Mouse (Mus musculus) cerebellum, adult 2 months (tissue): Measurements from ENCODE around the gene Kalrn. TPM values are rescaled to one million over a fixed set of nuclear protein-coding genes. Genes with fewer than 3 reads are reported as not detected.

Experiments used
- DNase-seq, 2 experiments: peaks; one replicate each; pipeline ENCODE4 v3.0.0; 2021
- H3K27ac ChIP-seq: fragments of 200-500 bp; 2 replicates; pipeline ENCODE4 v1.5.1; 2012; ENCODE audit warnings: low read length, control low read depth, inconsistent platforms; ENCODE audit not compliant: insufficient read depth
- H3K27me3 ChIP-seq: fragments of 200-500 bp; 2 replicates; pipeline ENCODE4 v1.6.1; 2012; ENCODE audit warnings: inconsistent platforms, mild to moderate bottlenecking, low read length, moderate library complexity; ENCODE audit not compliant: control insufficient read depth, insufficient read depth
- H3K4me1 ChIP-seq: fragments of 200-500 bp; 2 replicates; pipeline ENCODE4 v1.6.1; 2011; ENCODE audit warnings: low read length; ENCODE audit not compliant: control insufficient read depth, insufficient read depth
- H3K4me3 ChIP-seq: fragments of 200-500 bp; replicated peaks from 2 replicates; pipeline ENCODE3; 2011; ENCODE audit warnings: mild to moderate bottlenecking, low read depth, low read length, control low read depth; ENCODE audit not compliant: insufficient read depth
- CTCF ChIP-seq: fragments of 200-500 bp; IDR thresholded peaks from 2 replicates; pipeline ENCODE4 v1.5.1; 2011; ENCODE audit warnings: low read depth, mild to moderate bottlenecking, control low read depth, low read length, moderate library complexity, borderline replicate concordance; ENCODE audit not compliant: insufficient read depth
- POLR2A ChIP-seq: fragments of 200-500 bp; IDR thresholded peaks from 2 replicates; pipeline ENCODE4 v1.6.1; 2011; ENCODE audit warnings: low read length, control low read depth, borderline replicate concordance; ENCODE audit not compliant: insufficient read depth
- WGBS: fragments of 180-500 bp; shearing (Covaris S2); methylation state at CpG from one replicate; pipeline ENCODE4 v1.1.7; 2018; 5-methylcytosine and 5-hydroxymethylcytosine counted together
- polyA plus RNA-seq: library from polyadenylated mRNA; depleted of rRNA; stranded (reverse); fragments of >200 nt; gene quantifications from 2 replicates; pipeline ENCODE4 v1.2.3, GENCODE M21; 2012

Gene Kalrn
- polyA plus RNA-seq, 1 experiment: 17.9 TPM

DNA sequence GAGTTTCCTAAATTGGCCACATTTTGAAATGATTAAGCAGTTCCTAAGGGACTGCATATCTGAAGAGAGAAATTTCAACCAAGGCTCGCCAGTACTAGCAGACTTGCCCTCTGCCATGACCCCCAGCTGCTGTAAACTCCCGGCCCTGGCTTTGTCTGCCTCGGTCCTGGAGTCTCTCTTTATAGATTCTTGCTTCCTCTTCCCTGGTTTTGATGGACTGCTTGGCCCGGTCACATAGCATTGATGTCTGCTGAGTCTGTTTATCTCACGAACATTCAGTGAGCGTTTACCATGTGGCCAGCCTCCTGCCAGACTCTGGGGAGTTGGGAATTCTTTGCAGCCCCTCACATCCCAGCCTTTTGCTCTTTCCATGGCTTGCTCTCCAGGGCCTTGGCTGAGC, 628.6 kb downstream of the Kalrn start:
- peaks cover 51% of the 10 kb centered on the region for H3K4me1 ChIP-seq
- no peak for TF ChIP-seq POLR2A
- TF ChIP-seq CTCF: no peak
- WGBS: 87% methylated on average over 6 of the region's 6 CpGs
- no peaks in the 10 kb centered on the region for H3K27me3 ChIP-seq
- no peak overlapping the region for H3K27ac ChIP-seq
- no peak overlapping the region for H3K4me3 ChIP-seq
- DNase-seq: no peak

DNA sequence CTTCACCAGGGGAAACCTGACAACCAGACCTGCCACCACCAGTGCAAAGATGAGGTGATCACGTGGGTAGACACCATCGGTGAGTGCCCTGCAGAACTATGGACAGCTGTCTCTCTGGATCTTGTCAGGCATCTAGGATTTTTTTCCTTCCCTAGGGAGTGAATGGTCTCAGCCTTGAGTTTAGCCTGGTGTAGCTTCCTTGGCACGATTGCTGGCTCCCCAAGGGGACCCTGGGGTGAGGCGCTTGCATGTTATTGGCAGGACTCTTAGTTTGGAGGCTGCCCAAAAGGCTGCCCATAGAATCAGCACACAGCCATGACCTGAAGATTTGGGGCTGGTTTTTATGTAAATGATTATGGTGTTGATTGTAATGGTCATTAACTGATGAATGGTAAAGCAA, 629.2 kb downstream of the Kalrn start:
- WGBS: 19% methylated on average over 4 of the region's 4 CpGs
- H3K4me3 ChIP-seq: no peak overlapping the region
- no peak for TF ChIP-seq POLR2A
- TF ChIP-seq CTCF: no peak
- no peak overlapping the region for H3K27ac ChIP-seq
- no peaks in the 10 kb centered on the region for H3K27me3 ChIP-seq
- DNase-seq: peak in 1 of 2 experiments; percentile 60
- peaks cover 58% of the 10 kb centered on the region for H3K4me1 ChIP-seq

GRCm38 (mm10) chr16:33943388-33943787, 629.9 kb downstream of the Kalrn start:
- Histone ChIP-seq H3K27me3 (no peaks in the 10 kb centered on the region), H3K4me3 (no peak overlapping the region), H3K27ac (no peak overlapping the region), H3K4me1 (peaks cover 65% of the 10 kb centered on the region)
- TF ChIP-seq POLR2A (no peak), CTCF (no peak)
- WGBS: 92% methylated on average over 6 of the region's 6 CpGs
- DNase-seq: no peak

- peaks cover 67% of the 10 kb centered on the region for H3K4me1 ChIP-seq
- H3K27ac ChIP-seq: no peak overlapping the region
- H3K4me3 ChIP-seq: no peak overlapping the region
- TF ChIP-seq CTCF: no peak
- TF ChIP-seq POLR2A: no peak
- H3K27me3 ChIP-seq: no peaks in the 10 kb centered on the region
- DNase-seq: no peak
- 73% methylated on average over 11 of the region's 11 CpGs for WGBS
Measured at GRCm38 (mm10) chr16:33942341-33942740, 631.0 kb downstream of the Kalrn start.

DNA sequence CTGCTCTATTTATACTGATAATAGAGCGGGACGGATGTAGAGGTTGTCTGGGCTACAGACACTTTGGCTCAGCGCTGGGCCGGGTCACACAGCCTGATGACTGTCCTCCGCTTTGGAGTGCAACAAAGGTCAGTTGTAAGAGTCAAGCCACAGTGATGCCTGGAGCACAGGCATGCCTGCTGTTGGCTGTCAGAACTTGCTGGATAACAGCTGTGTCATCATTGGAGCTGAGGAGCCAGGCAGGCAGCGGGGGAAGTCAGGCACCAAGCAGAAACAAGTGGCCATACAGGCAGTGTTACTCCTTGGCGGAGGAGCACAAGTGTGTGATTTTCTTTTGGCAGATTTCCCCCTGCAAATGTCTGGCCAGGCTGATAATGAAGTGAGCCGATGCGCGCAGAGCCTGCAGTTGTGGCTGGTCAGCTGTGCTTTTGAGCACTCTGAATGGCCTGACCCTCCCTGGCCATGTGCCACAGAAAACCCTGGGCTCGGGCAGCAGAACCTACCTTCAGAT, 632.0 kb downstream of the Kalrn start:
- no peak overlapping the region for H3K27ac ChIP-seq
- WGBS: 46% methylated on average over 11 of the region's 11 CpGs
- DNase-seq: peak in 1 of 2 experiments; percentile 57
- TF ChIP-seq CTCF (no peak), POLR2A (no peak)
- H3K4me1 ChIP-seq: peaks cover 63% of the 10 kb centered on the region
- H3K4me3 ChIP-seq: no peak overlapping the region
- H3K27me3 ChIP-seq: no peaks in the 10 kb centered on the region

DNA sequence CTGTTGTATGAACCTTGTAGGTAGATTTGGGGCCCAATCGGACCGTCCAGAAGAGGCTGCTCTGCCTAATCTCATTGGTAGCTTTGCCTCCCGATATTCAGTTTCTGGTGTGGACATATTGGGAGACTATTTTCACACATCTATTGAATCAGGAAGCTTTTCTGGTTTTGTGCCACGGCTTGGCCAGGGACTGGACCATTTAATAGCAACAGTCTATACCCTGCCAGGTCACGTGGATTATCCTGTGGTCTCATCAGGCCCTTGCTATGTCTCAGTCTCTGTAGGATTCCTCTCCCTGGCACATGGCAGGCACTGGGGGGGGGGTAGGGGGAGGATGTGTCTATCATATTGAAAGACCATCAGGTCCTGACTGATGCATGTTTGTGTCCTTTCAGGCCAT, 633.2 kb downstream of the Kalrn start:
- H3K27ac ChIP-seq: peak overlapping the region; percentile 14
- 16% methylated on average over 5 of the region's 5 CpGs for WGBS
- H3K4me1 ChIP-seq: peaks cover 58% of the 10 kb centered on the region
- no peak overlapping the region for H3K4me3 ChIP-seq
- no peak for TF ChIP-seq CTCF
- TF ChIP-seq POLR2A: no peak
- no peaks in the 10 kb centered on the region for H3K27me3 ChIP-seq
- peak; percentile 63 to 81 for DNase-seq

DNA sequence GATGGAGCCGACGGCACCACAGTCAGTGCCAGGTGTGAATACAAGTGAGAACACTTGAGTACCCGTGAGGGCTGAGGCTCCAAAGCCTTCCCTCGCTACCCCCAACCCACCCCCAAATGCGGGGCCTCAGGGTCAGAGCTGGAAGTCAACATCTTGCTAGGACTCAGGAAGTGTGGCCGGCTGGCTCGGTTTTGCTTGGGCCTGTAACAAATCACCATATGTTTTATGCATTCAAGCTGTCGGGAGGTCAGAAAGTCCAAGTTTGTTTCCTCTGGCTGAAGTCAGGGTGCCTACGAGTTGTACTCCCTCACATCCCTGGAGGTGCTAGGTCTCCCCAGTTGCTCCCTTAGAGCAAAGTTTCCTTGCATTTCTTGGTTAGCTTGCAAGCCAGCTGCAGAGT, 633.7 kb downstream of the Kalrn start:
- no peak for DNase-seq
- Histone ChIP-seq H3K27me3 (no peaks in the 10 kb centered on the region), H3K4me3 (no peak overlapping the region), H3K27ac (peak overlapping the region; percentile 14), H3K4me1 (peaks cover 54% of the 10 kb centered on the region)
- TF ChIP-seq POLR2A: no peak
- WGBS: 38% methylated on average over 9 of the region's 9 CpGs

- WGBS: 72% methylated on average over 2 of the region's 2 CpGs
- TF ChIP-seq POLR2A (no peak), CTCF (no peak)
- no peaks in the 10 kb centered on the region for H3K27me3 ChIP-seq
Measured at GRCm38 (mm10) chr16:33939133-33939531, 634.2 kb downstream of the Kalrn start.

More at GRCm38 (mm10) chr16:33939133-33939531, 634.2 kb downstream of the Kalrn start:
- DNase-seq: no peak
- Histone ChIP-seq H3K4me3 (no peak overlapping the region), H3K4me1 (peaks cover 52% of the 10 kb centered on the region), H3K27ac (0 out of 2 replicates have a peak overlapping the region, but pooled peaks have one; percentile 14)
